Mouse (Mus musculus) CH12.LX (cell line): ENCODE measurements around the gene Olfr49. TPM values are rescaled to one million over a fixed set of nuclear protein-coding genes. Genes with fewer than 3 reads are reported as not detected.

Experiments used
- DNase-seq: peaks from one replicate; pipeline ENCODE4 v3.0.0-alpha.2; 2013; ENCODE audit errors: extremely low read depth
- H3K27ac ChIP-seq: 2 replicates; pipeline ENCODE4 v1.5.1; 2012; ENCODE audit warnings: low read depth, mild to moderate bottlenecking, control low read depth, moderate library complexity; ENCODE audit not compliant: insufficient read depth
- H3K27me3 ChIP-seq: replicated peaks from 2 replicates; pipeline ENCODE3; 2012; ENCODE audit warnings: inconsistent platforms
- H3K36me3 ChIP-seq, 2 experiments: replicated peaks in 1 of 2; 2 replicates each; pipeline versions ENCODE3 to v1.6.1; 2012; ENCODE audit warnings: inconsistent platforms in 1 of 2, low read length in 1 of 2, mild to moderate bottlenecking in 1 of 2, mixed read lengths in 1 of 2, moderate library complexity in 1 of 2; ENCODE audit not compliant: control insufficient read depth in 1 of 2, insufficient read depth in 1 of 2
- H3K4me1 ChIP-seq, 2 experiments: 2 replicates each; pipeline ENCODE4 v1.6.1; 2012; ENCODE audit warnings: inconsistent platforms in 1 of 2, moderate library complexity in 1 of 2; ENCODE audit not compliant: insufficient read depth in 2 of 2, control insufficient read depth in 1 of 2
- H3K4me2 ChIP-seq: 2 replicates; pipeline ENCODE4 v1.6.1; 2012; ENCODE audit warnings: low read depth, mild to moderate bottlenecking, control low read depth; ENCODE audit not compliant: poor library complexity, insufficient read depth, severe bottlenecking
- H3K4me3 ChIP-seq, 3 experiments: fragments of 150-350 bp in 1 of 3; sonication (generic) in 1 of 3; replicated peaks in 1 of 3; 2 replicates each; pipeline versions ENCODE3 to v1.5.1; 2011 to 2012; ENCODE audit warnings: low read depth in 2 of 3, low read length in 2 of 3, mild to moderate bottlenecking in 2 of 3, moderate library complexity in 2 of 3, control low read depth in 1 of 3, improper control_type of control experiment in 1 of 3, inconsistent platforms in 1 of 3, mixed read lengths in 1 of 3; ENCODE audit not compliant: poor library complexity in 1 of 3
- H3K79me2 ChIP-seq: replicated peaks from 2 replicates; pipeline ENCODE4 v1.6.1; 2012; ENCODE audit warnings: mild to moderate bottlenecking, moderate library complexity; ENCODE audit not compliant: control insufficient read depth, poor library complexity, insufficient read depth, severe bottlenecking; ENCODE audit errors: extremely low read depth
- H3K9ac ChIP-seq: 2 replicates; pipeline ENCODE4 v1.6.1; 2012; ENCODE audit warnings: low read depth, mild to moderate bottlenecking, control low read depth, moderate library complexity; ENCODE audit not compliant: insufficient read depth
- H3K9me3 ChIP-seq: replicated peaks from 2 replicates; pipeline ENCODE3; 2012; ENCODE audit warnings: low read length, inconsistent platforms, mixed read lengths
- BHLHE40 ChIP-seq: IDR thresholded peaks from 2 replicates; pipeline ENCODE4 v1.6.1; 2011; ENCODE audit warnings: mild to moderate bottlenecking, low read depth, low read length, improper control_type of control experiment
- CHD1 ChIP-seq: IDR thresholded peaks from 2 replicates; pipeline ENCODE4 v1.6.1; 2012; ENCODE audit warnings: low read depth, low read length, improper control_type of control experiment, inconsistent platforms
- CHD2 ChIP-seq: IDR thresholded peaks from 2 replicates; pipeline ENCODE4 v1.6.1; 2011; ENCODE audit warnings: low read length, improper control_type of control experiment
- CTCF ChIP-seq, 2 experiments: IDR thresholded peaks in 1 of 2; conservative IDR thresholded peaks in 1 of 2; 2 replicates each; pipeline ENCODE4 v1.5.1; 2011 to 2012; ENCODE audit warnings: low read depth in 2 of 2, low read length in 2 of 2, improper control_type of control experiment in 1 of 2, inconsistent platforms in 1 of 2, mild to moderate bottlenecking in 1 of 2, moderate library complexity in 1 of 2
- E2F4 ChIP-seq: IDR thresholded peaks from 2 replicates; pipeline ENCODE4 v1.6.1; 2011; ENCODE audit warnings: low read depth, low read length, improper control_type of control experiment; ENCODE audit not compliant: insufficient replicate concordance
- ELF1 ChIP-seq: IDR thresholded peaks from 2 replicates; pipeline ENCODE4 v1.6.1; 2014; ENCODE audit warnings: low read depth, mild to moderate bottlenecking, inconsistent platforms, low read length, improper control_type of control experiment
- EP300 ChIP-seq: IDR thresholded peaks from 2 replicates; pipeline ENCODE4 v1.6.1; 2011; ENCODE audit warnings: low read length, improper control_type of control experiment
- ETS1 ChIP-seq: conservative IDR thresholded peaks from 2 replicates; pipeline ENCODE4 v1.6.1; 2012; ENCODE audit warnings: low read depth, mild to moderate bottlenecking, inconsistent platforms, low read length, improper control_type of control experiment, moderate library complexity
- GABPA ChIP-seq: IDR thresholded peaks from 2 replicates; pipeline ENCODE4 v1.6.1; 2012; ENCODE audit warnings: low read depth, low read length, improper control_type of control experiment, inconsistent platforms; ENCODE audit not compliant: insufficient replicate concordance
- HCFC1 ChIP-seq: IDR thresholded peaks from 2 replicates; pipeline ENCODE4 v1.6.1; 2012; ENCODE audit warnings: low read depth, mild to moderate bottlenecking, inconsistent platforms, low read length, improper control_type of control experiment
- IRF4 ChIP-seq: IDR thresholded peaks from 2 replicates; pipeline ENCODE4 v1.6.1; 2014; ENCODE audit warnings: low read depth, mild to moderate bottlenecking, inconsistent platforms, low read length, improper control_type of control experiment
- JUN ChIP-seq: IDR thresholded peaks from 2 replicates; pipeline ENCODE4 v1.6.1; 2011; ENCODE audit warnings: low read depth, mild to moderate bottlenecking, low read length, improper control_type of control experiment, moderate library complexity; ENCODE audit not compliant: insufficient read depth
- JUND ChIP-seq: conservative IDR thresholded peaks from 2 replicates; pipeline ENCODE4 v1.6.1; 2011; ENCODE audit warnings: low read depth, low read length, improper control_type of control experiment
- KAT2A ChIP-seq: IDR thresholded peaks from 2 replicates; pipeline ENCODE4 v1.6.1; 2012; ENCODE audit warnings: low read length, improper control_type of control experiment, inconsistent platforms; ENCODE audit not compliant: insufficient replicate concordance
- MAFK ChIP-seq: IDR thresholded peaks from 2 replicates; pipeline ENCODE4 v1.6.1; 2011; ENCODE audit warnings: low read length, improper control_type of control experiment; ENCODE audit not compliant: insufficient replicate concordance
- MAX ChIP-seq: IDR thresholded peaks from 2 replicates; pipeline ENCODE4 v1.6.1; 2011; ENCODE audit warnings: low read length, improper control_type of control experiment
- MAZ ChIP-seq: IDR thresholded peaks from 2 replicates; pipeline ENCODE4 v1.6.1; 2012; ENCODE audit warnings: low read depth, mild to moderate bottlenecking, inconsistent platforms, low read length, improper control_type of control experiment, moderate library complexity
- MEF2A ChIP-seq: IDR thresholded peaks from 2 replicates; pipeline ENCODE4 v1.6.1; 2014; ENCODE audit warnings: low read depth, mild to moderate bottlenecking, inconsistent platforms, low read length, improper control_type of control experiment, borderline replicate concordance
- MXI1 ChIP-seq: IDR thresholded peaks from 2 replicates; pipeline ENCODE4 v1.6.1; 2011; ENCODE audit warnings: mild to moderate bottlenecking, low read depth, low read length, improper control_type of control experiment
- MYC ChIP-seq: IDR thresholded peaks from 2 replicates; pipeline ENCODE4 v1.6.1; 2011; ENCODE audit warnings: low read depth, mild to moderate bottlenecking, improper control_type of control experiment, low read length
- NELFE ChIP-seq: IDR thresholded peaks from 2 replicates; pipeline ENCODE4 v1.6.1; 2011; ENCODE audit warnings: low read depth, low read length, improper control_type of control experiment
- NRF1 ChIP-seq: IDR thresholded peaks from 2 replicates; pipeline ENCODE4 v1.6.1; 2014; ENCODE audit warnings: low read depth, mild to moderate bottlenecking, inconsistent platforms, low read length, improper control_type of control experiment, moderate library complexity
- PAX5 ChIP-seq: IDR thresholded peaks from 2 replicates; pipeline ENCODE4 v1.6.1; 2012; ENCODE audit warnings: low read length, inconsistent platforms, mixed read lengths
- POLR2A ChIP-seq: IDR thresholded peaks from 2 replicates; pipeline ENCODE4 v1.6.1; 2011; ENCODE audit warnings: low read depth, mild to moderate bottlenecking, improper control_type of control experiment, low read length
- POLR2AphosphoS2 ChIP-seq: IDR thresholded peaks from 2 replicates; pipeline ENCODE4 v1.6.1; 2011; ENCODE audit warnings: low read depth, low read length, improper control_type of control experiment
- RAD21 ChIP-seq: IDR thresholded peaks from 2 replicates; pipeline ENCODE4 v1.6.1; 2011; ENCODE audit warnings: low read depth, mild to moderate bottlenecking, low read length, improper control_type of control experiment, moderate library complexity
- RCOR1 ChIP-seq: conservative IDR thresholded peaks from 2 replicates; pipeline ENCODE4 v1.6.1; 2012; ENCODE audit warnings: low read depth, mild to moderate bottlenecking, inconsistent platforms, low read length, improper control_type of control experiment
- SIN3A ChIP-seq: IDR thresholded peaks from 2 replicates; pipeline ENCODE4 v1.6.1; 2012; ENCODE audit warnings: low read length, improper control_type of control experiment, inconsistent platforms
- SMC3 ChIP-seq: IDR thresholded peaks from 2 replicates; pipeline ENCODE4 v1.6.1; 2011; ENCODE audit warnings: low read depth, low read length, improper control_type of control experiment
- TBP ChIP-seq: conservative IDR thresholded peaks from 2 replicates; pipeline ENCODE4 v1.6.1; 2011; ENCODE audit warnings: low read depth, low read length, improper control_type of control experiment
- TCF12 ChIP-seq: IDR thresholded peaks from 2 replicates; pipeline ENCODE4 v1.6.1; 2014; ENCODE audit warnings: low read depth, mild to moderate bottlenecking, inconsistent platforms, low read length, improper control_type of control experiment
- UBTF ChIP-seq: IDR thresholded peaks from 2 replicates; pipeline ENCODE4 v1.6.1; 2012; ENCODE audit warnings: low read depth, mild to moderate bottlenecking, inconsistent platforms, low read length, improper control_type of control experiment, moderate library complexity
- USF1 ChIP-seq: IDR thresholded peaks from 2 replicates; pipeline ENCODE4 v1.6.1; 2014; ENCODE audit warnings: low read depth, mild to moderate bottlenecking, inconsistent platforms, low read length, improper control_type of control experiment
- USF2 ChIP-seq: conservative IDR thresholded peaks from 2 replicates; pipeline ENCODE4 v1.6.1; 2011; ENCODE audit warnings: low read depth, low read length, improper control_type of control experiment
- ZC3H11A ChIP-seq: IDR thresholded peaks from 2 replicates; pipeline ENCODE4 v1.6.1; 2012; ENCODE audit warnings: low read depth, mild to moderate bottlenecking, inconsistent platforms, low read length, improper control_type of control experiment
- ZKSCAN1 ChIP-seq: IDR thresholded peaks from 2 replicates; pipeline ENCODE4 v1.6.1; 2012; ENCODE audit warnings: low read depth, inconsistent platforms, low read length, improper control_type of control experiment, borderline replicate concordance
- ZMIZ1 ChIP-seq: IDR thresholded peaks from 2 replicates; pipeline ENCODE4 v1.6.1; 2012; ENCODE audit warnings: low read depth, mild to moderate bottlenecking, inconsistent platforms, low read length, improper control_type of control experiment
- ZNF384 ChIP-seq: IDR thresholded peaks from 2 replicates; pipeline ENCODE4 v1.6.1; 2012; ENCODE audit warnings: low read depth, low read length, improper control_type of control experiment, inconsistent platforms
- dilution Hi-C: fragments of 300-500 bp; cut with MboI; formaldehyde crosslinking; loops from 2 replicates; pipeline ENCODE4 v1.14.3; 2020; ENCODE audit warnings: low sequenced_read_pairs; ENCODE audit not compliant: extremely low pct_unique_long_range_greater_than_20kb, extremely low pct_ligation_motif_present
- in situ Hi-C: fragments of 300-500 bp; cut with MboI; formaldehyde crosslinking; loops from 3 replicates; pipeline ENCODE4 v1.14.3; 2019; ENCODE audit warnings: low sequenced_read_pairs, low pct_ligation_motif_present, low pct_unique_long_range_greater_than_20kb, mixed read lengths
- polyA plus RNA-seq: library from polyadenylated mRNA; unstranded; fragments of >175 nt; gene quantifications from 2 replicates; pipeline ENCODE4 v1.2.1, GENCODE M21; 2012; ENCODE audit warnings: low read depth; ENCODE audit not compliant: insufficient read length
- total RNA-seq, 2 experiments: library from RNA; depleted of rRNA; stranded (reverse); fragments of 300-350 nt in 1 of 2; fragments of >200 nt in 1 of 2; gene quantifications; 2 replicates each; pipeline ENCODE4 v1.2.3; 2012 to 2014

The Olfr49 gene
- total and polyA plus RNA-seq, 3 experiments = 0.07 TPM; not detected in 2

DNA sequence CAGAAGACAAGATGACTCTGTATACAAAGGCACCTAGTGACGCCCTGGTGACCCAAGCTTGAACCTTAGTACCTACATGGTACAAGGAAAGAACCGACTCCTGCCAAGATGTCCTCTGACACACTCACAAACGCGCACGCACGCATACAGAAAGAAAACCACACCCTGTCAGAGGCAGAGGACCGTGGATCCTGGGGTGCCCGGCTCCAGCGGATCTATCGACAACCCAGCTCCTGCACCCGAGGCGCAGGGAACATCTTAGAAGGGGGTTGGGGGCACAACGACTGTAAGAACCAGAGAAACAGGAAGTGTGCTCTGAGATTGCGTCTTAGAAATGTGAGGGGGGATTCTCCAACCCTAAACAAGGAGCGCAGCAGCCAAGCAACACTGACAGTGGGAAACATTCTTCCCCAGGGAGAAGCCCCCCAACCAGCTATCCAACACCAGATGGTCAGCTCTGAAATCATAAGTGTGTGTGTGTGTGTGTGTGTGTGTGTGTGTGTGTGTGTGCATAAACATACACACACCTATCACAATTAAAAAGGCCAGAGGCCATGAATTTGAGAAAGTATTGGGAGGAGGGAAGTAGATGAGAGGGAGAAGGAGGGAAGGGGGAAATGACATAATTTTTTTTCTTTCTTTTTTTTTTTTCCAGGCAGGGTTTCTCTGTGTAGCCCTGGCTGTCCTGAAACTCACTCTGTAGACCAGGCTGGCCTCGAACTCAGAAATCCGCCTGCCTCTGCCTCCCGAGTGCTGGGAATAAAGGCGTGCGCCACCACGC lies 53.4 kb downstream of the Olfr49 start:
- no peaks in the 10 kb centered on the region for H3K79me2 ChIP-seq
- DNase-seq = peak; percentile 67
- peak overlapping the region; percentile 68 for H3K4me2 ChIP-seq
- in situ Hi-C loops (loop anchor here (5.0 to 10.0 kb wide), 2 partner anchors 203 to 416 kb away; partner anchors contain the start of gene Mmp14), dilution Hi-C loops (no loop called here)
- H3K36me3 ChIP-seq = peaks cover 12 to 23% of the 10 kb centered on the region in 2 experiments
- TF ChIP-seq GABPA = no peak
- TF ChIP-seq IRF4 = no peak; the same call in 1 of the 2 replicates
- TF ChIP-seq MAFK = no peak; the same call in 1 of the 2 replicates
- no peak for TF ChIP-seq SIN3A
- no peak for TF ChIP-seq CTCF (conservative IDR thresholded peaks at IDR 0.05 in 1 of 2, IDR thresholded peaks at IDR 0.05 in 1 of 2; ENCODE audit: low read depth in 2 of 2, low read length in 2 of 2)
- TF ChIP-seq UBTF = no peak
- TF ChIP-seq SMC3 = no peak
- TF ChIP-seq TBP = 0 out of 2 replicates have a peak, but pooled peaks have one; percentile 20
- no peak for TF ChIP-seq JUN
- no peak for TF ChIP-seq ZMIZ1
- no peak for TF ChIP-seq MXI1
- TF ChIP-seq ZC3H11A = no peak
- TF ChIP-seq USF1 = no peak
- no peak for TF ChIP-seq MEF2A
- TF ChIP-seq EP300 = no peak
- no peak for TF ChIP-seq PAX5
- TF ChIP-seq ZNF384 = peak; percentile 58
- no peak for TF ChIP-seq KAT2A
- TF ChIP-seq E2F4 = no peak
- no peak for TF ChIP-seq POLR2AphosphoS2
- no peak for TF ChIP-seq USF2
- TF ChIP-seq ZKSCAN1 = no peak
- no peak for TF ChIP-seq MAX
- peak; percentile 36; the same call in 1 of the 2 replicates for TF ChIP-seq POLR2A
- TF ChIP-seq NELFE = no peak
- TF ChIP-seq CHD1 = no peak
- peak; percentile 77 for TF ChIP-seq ELF1
- TF ChIP-seq JUND = no peak
- no peak for TF ChIP-seq NRF1
- TF ChIP-seq MAZ = no peak; the same call in 1 of the 2 replicates
- TF ChIP-seq ETS1 = peak; percentile 48; the same call in 1 of the 2 replicates
- TF ChIP-seq RCOR1 = no peak
- peak; percentile 38; the same call in 1 of the 2 replicates for TF ChIP-seq TCF12
- TF ChIP-seq HCFC1 = peak; percentile 23; the same call in 1 of the 2 replicates
- no peak for TF ChIP-seq RAD21
- TF ChIP-seq MYC = no peak
- peak; percentile 55 for TF ChIP-seq BHLHE40
- peak; percentile 14; the same call in 1 of the 2 replicates for TF ChIP-seq CHD2
- H3K27me3 ChIP-seq = no peaks in the 10 kb centered on the region
- H3K9ac ChIP-seq = peak overlapping the region; percentile 18
- peak overlapping the region; percentile 12 to 53 (median 28) for H3K4me3 ChIP-seq
- peaks cover 25 to 76% of the 10 kb centered on the region in 2 experiments for H3K4me1 ChIP-seq
- peak overlapping the region; percentile 86 for H3K27ac ChIP-seq
- H3K9me3 ChIP-seq = no peaks in the 10 kb centered on the region
